Mouse (Mus musculus) neural tube, embryonic 15.5 days (tissue): ENCODE measurements around the gene Susd6. TPM values are rescaled to one million over a fixed set of nuclear protein-coding genes. Genes with fewer than 3 reads are reported as not detected.
"Not testable (repeated sequence)": the region's sequence is repeated elsewhere in the genome, so short reads cannot be mapped to it uniquely, and the experiment has no call there.

Experiments
- ATAC-seq: fragments of 200-750 bp; cut with Nextera tagmentation; 2 replicates; pipeline ENCODE4 v1.8.0; 2017; ENCODE audit warnings: mild to moderate bottlenecking, moderate TSS enrichment, moderate library complexity; ENCODE audit not compliant: low FRiP score
- H3K27ac ChIP-seq: fragments of 300-500 bp; sonication (generic); replicated peaks from 2 replicates; pipeline ENCODE4 v1.5.1; 2015; ENCODE audit warnings: mild to moderate bottlenecking, inconsistent platforms
- H3K27me3 ChIP-seq: fragments of 300-500 bp; sonication (generic); replicated peaks from 2 replicates; pipeline ENCODE4 v1.6.1; 2015; ENCODE audit warnings: inconsistent platforms
- H3K36me3 ChIP-seq: fragments of 300-500 bp; sonication (generic); 2 replicates; pipeline ENCODE4 v1.6.1; 2015; ENCODE audit warnings: inconsistent platforms
- H3K4me1 ChIP-seq: fragments of 300-500 bp; sonication (generic); 2 replicates; pipeline ENCODE4 v1.6.1; 2015; ENCODE audit warnings: inconsistent platforms
- H3K4me2 ChIP-seq: fragments of 300-500 bp; sonication (generic); 2 replicates; pipeline ENCODE4 v1.6.1; 2015; ENCODE audit warnings: inconsistent platforms, mild to moderate bottlenecking, moderate library complexity
- H3K4me3 ChIP-seq: fragments of 300-500 bp; sonication (generic); replicated peaks from 2 replicates; pipeline ENCODE4 v1.5.1; 2015; ENCODE audit warnings: mild to moderate bottlenecking, inconsistent platforms
- H3K9ac ChIP-seq: fragments of 300-500 bp; sonication (generic); replicated peaks from 2 replicates; pipeline ENCODE4 v1.6.1; 2015; ENCODE audit warnings: mild to moderate bottlenecking, inconsistent platforms
- H3K9me3 ChIP-seq: fragments of 300-500 bp; sonication (generic); replicated peaks from 2 replicates; pipeline ENCODE4 v1.6.1; 2016; ENCODE audit warnings: inconsistent platforms
- WGBS: fragments of 180-500 bp; shearing (Covaris S2); methylation state at CpG from one replicate; pipeline ENCODE4 v1.1.7; 2015; ENCODE audit warnings: mixed read lengths; 5-methylcytosine and 5-hydroxymethylcytosine counted together
- polyA plus RNA-seq: library from polyadenylated mRNA; unstranded; fragments of >200 nt; fragmentation: Nextera tagmentation; extraction: Ambion mirVana; gene quantifications from 2 replicates; pipeline ENCODE4 v1.2.1, GENCODE M21; 2015

The Susd6 gene
- polyA plus RNA-seq, 1 experiment from 2014 or later: 9.1 TPM

- Histone ChIP-seq H3K36me3 (no peaks in the 10 kb centered on the region), H3K4me2 (no peak overlapping the region), H3K27me3 (no peaks in the 10 kb centered on the region), H3K9ac (no peak overlapping the region), H3K4me3 (no peak overlapping the region), H3K27ac (peak overlapping the region; percentile 28; the same call in 1 of the 2 replicates), H3K4me1 (peaks cover 27% of the 10 kb centered on the region), H3K9me3 (no peaks in the 10 kb centered on the region)
- 8% methylated on average over 1 of the region's 1 CpGs for WGBS
- ATAC-seq: no peak
Observed at GRCm38 (mm10) chr12:80816380-80817086, 26.2 kb downstream of the Susd6 start.

GRCm38 (mm10) chr12:80817697-80818235 is 27.5 kb downstream of the Susd6 start:
- Histone ChIP-seq H3K4me3 (no peak overlapping the region), H3K27me3 (no peaks in the 10 kb centered on the region), H3K27ac (no peak overlapping the region), H3K4me1 (peaks cover 23% of the 10 kb centered on the region), H3K9me3 (no peaks in the 10 kb centered on the region), H3K9ac (no peak overlapping the region), H3K36me3 (no peaks in the 10 kb centered on the region), H3K4me2 (no peak overlapping the region)
- ATAC-seq: no peak

- H3K9ac ChIP-seq, H3K9me3 ChIP-seq, H3K27ac ChIP-seq, H3K4me2 ChIP-seq, ATAC-seq, H3K27me3 ChIP-seq, H3K36me3 ChIP-seq, H3K4me3 ChIP-seq: not testable (repeated sequence)
- peaks cover 23% of the 10 kb centered on the region for H3K4me1 ChIP-seq
- WGBS: 83% methylated on average over 2 of the region's 2 CpGs
Observed at GRCm38 (mm10) chr12:80819020-80819419, 28.7 kb downstream of the Susd6 start.

- no peak overlapping the region for H3K9ac ChIP-seq
- 89% methylated on average over 4 of the region's 4 CpGs for WGBS
- no peak for ATAC-seq
- H3K9me3 ChIP-seq: no peaks in the 10 kb centered on the region
- H3K4me3 ChIP-seq: no peak overlapping the region
- peaks cover 19% of the 10 kb centered on the region for H3K4me1 ChIP-seq
- peak overlapping the region; percentile 23; the same call in 1 of the 2 replicates for H3K27ac ChIP-seq
- no peak overlapping the region for H3K4me2 ChIP-seq
- no peaks in the 10 kb centered on the region for H3K36me3 ChIP-seq
- H3K27me3 ChIP-seq: no peaks in the 10 kb centered on the region
Observed at GRCm38 (mm10) chr12:80821312-80822007, 31.1 kb downstream of the Susd6 start.

GRCm38 (mm10) chr12:80822533-80822932 is 32.2 kb downstream of the Susd6 start:
- H3K9me3 ChIP-seq: no peaks in the 10 kb centered on the region
- 93% methylated on average over 7 of the region's 7 CpGs for WGBS
- H3K27ac ChIP-seq: no peak overlapping the region
- H3K27me3 ChIP-seq: no peaks in the 10 kb centered on the region
- H3K4me2 ChIP-seq: no peak overlapping the region
- H3K9ac ChIP-seq: no peak overlapping the region
- no peak for ATAC-seq
- H3K36me3 ChIP-seq: no peaks in the 10 kb centered on the region
- no peak overlapping the region for H3K4me3 ChIP-seq
- H3K4me1 ChIP-seq: peaks cover 18% of the 10 kb centered on the region

GRCm38 (mm10) chr12:80824202-80824601 is 33.9 kb downstream of the Susd6 start:
- H3K4me3 ChIP-seq: no peak overlapping the region
- no peak overlapping the region for H3K27ac ChIP-seq
- no peaks in the 10 kb centered on the region for H3K27me3 ChIP-seq
- H3K4me1 ChIP-seq: peaks cover 23% of the 10 kb centered on the region
- no peaks in the 10 kb centered on the region for H3K9me3 ChIP-seq
- no peak overlapping the region for H3K9ac ChIP-seq
- no peak overlapping the region for H3K4me2 ChIP-seq
- WGBS: 65% methylated on average over 1 of the region's 1 CpGs
- no peak for ATAC-seq
- no peaks in the 10 kb centered on the region for H3K36me3 ChIP-seq

- Histone ChIP-seq H3K27me3 (no peaks in the 10 kb centered on the region), H3K36me3 (no peaks in the 10 kb centered on the region), H3K9ac (no peak overlapping the region), H3K27ac (no peak overlapping the region), H3K4me2 (no peak overlapping the region), H3K4me3 (no peak overlapping the region), H3K4me1 (peaks cover 23% of the 10 kb centered on the region), H3K9me3 (no peaks in the 10 kb centered on the region)
- WGBS: 28% methylated on average over 1 of the region's 1 CpGs
- ATAC-seq: no peak
Observed at GRCm38 (mm10) chr12:80826423-80826822, 36.1 kb downstream of the Susd6 start.

GRCm38 (mm10) chr12:80827464-80828015 is 37.2 kb downstream of the Susd6 start:
- H3K4me3 ChIP-seq: no peak overlapping the region
- 75% methylated on average over 5 of the region's 5 CpGs for WGBS
- H3K9ac ChIP-seq: no peak overlapping the region
- H3K9me3 ChIP-seq: no peaks in the 10 kb centered on the region
- peaks cover 17% of the 10 kb centered on the region for H3K4me1 ChIP-seq
- H3K4me2 ChIP-seq: no peak overlapping the region
- H3K27ac ChIP-seq: peak overlapping the region; percentile 23; the same call in 1 of the 2 replicates
- no peaks in the 10 kb centered on the region for H3K36me3 ChIP-seq
- no peak for ATAC-seq
- H3K27me3 ChIP-seq: no peaks in the 10 kb centered on the region

- Histone ChIP-seq H3K4me3 (no peak overlapping the region), H3K9me3 (no peaks in the 10 kb centered on the region), H3K36me3 (no peaks in the 10 kb centered on the region), H3K4me1 (peaks cover 17% of the 10 kb centered on the region), H3K9ac (no peak overlapping the region), H3K27me3 (no peaks in the 10 kb centered on the region), H3K27ac (no peak overlapping the region), H3K4me2 (no peak overlapping the region)
- ATAC-seq: no peak
- 89% methylated on average over 5 of the region's 5 CpGs for WGBS
Observed at GRCm38 (mm10) chr12:80828020-80828419, 37.7 kb downstream of the Susd6 start.

- Histone ChIP-seq H3K36me3 (no peaks in the 10 kb centered on the region), H3K27ac (no peak overlapping the region), H3K4me1 (peaks cover 21% of the 10 kb centered on the region), H3K9ac (no peak overlapping the region), H3K4me2 (no peak overlapping the region), H3K9me3 (no peaks in the 10 kb centered on the region), H3K27me3 (no peaks in the 10 kb centered on the region), H3K4me3 (no peak overlapping the region)
- no peak for ATAC-seq
- 79% methylated on average over 2 of the region's 2 CpGs for WGBS
Observed at GRCm38 (mm10) chr12:80828951-80829350, 38.6 kb downstream of the Susd6 start.

- ATAC-seq: no peak
- H3K27ac ChIP-seq: no peak overlapping the region
- WGBS: 79% methylated on average over 2 of the region's 2 CpGs
- no peak overlapping the region for H3K4me3 ChIP-seq
- H3K9ac ChIP-seq: no peak overlapping the region
- H3K36me3 ChIP-seq: no peaks in the 10 kb centered on the region
- H3K4me2 ChIP-seq: no peak overlapping the region
- peaks cover 21% of the 10 kb centered on the region for H3K4me1 ChIP-seq
- no peaks in the 10 kb centered on the region for H3K27me3 ChIP-seq
- no peaks in the 10 kb centered on the region for H3K9me3 ChIP-seq
Observed at GRCm38 (mm10) chr12:80830211-80830610, 39.9 kb downstream of the Susd6 start.

GRCm38 (mm10) chr12:80830820-80831219 is 40.5 kb downstream of the Susd6 start:
- Histone ChIP-seq H3K36me3 (no peaks in the 10 kb centered on the region), H3K9ac (no peak overlapping the region), H3K27me3 (no peaks in the 10 kb centered on the region), H3K4me3 (no peak overlapping the region), H3K27ac (no peak overlapping the region), H3K4me2 (no peak overlapping the region), H3K4me1 (peaks cover 21% of the 10 kb centered on the region), H3K9me3 (no peaks in the 10 kb centered on the region)
- WGBS: 73% methylated on average over 2 of the region's 2 CpGs
- ATAC-seq: no peak
